Mouse (Mus musculus): ENCODE data around the gene Mcoln2. TPM values are rescaled to one million over a fixed set of nuclear protein-coding genes. Genes with fewer than 3 reads are reported as not detected.
"Not testable (repeated sequence)": the region's sequence is repeated elsewhere in the genome, so short reads cannot be mapped to it uniquely, and the experiment has no call there.

Mcoln2 gene
- polyA plus RNA-seq, 1 experiment from 2014 or later, result 0.27 TPM

DNA sequence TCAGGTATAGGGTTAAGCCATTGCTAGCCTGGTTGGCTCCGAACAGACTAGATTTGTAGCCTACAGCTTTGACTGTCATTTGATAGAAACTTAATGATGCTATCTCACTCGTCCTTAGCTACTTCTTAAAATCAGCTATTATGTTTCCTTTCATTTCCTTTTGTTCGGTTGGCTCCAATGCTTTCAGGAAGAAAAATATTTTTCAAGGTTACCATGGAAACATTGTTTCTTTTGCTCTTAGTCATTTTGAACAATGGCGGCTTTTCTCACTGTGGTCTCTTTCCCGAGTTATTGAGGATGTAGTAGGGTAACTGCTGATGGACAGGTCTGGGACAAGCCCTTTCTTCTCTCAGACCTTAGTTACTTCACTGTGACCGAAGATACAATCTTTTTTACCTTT lies 46.7 kb downstream of the Mcoln2 start:
- Histone ChIP-seq H3K9ac (no peak overlapping the region), H3K4me2 (no peak overlapping the region), H3K36me3 (no peaks in the 10 kb centered on the region), H3K27me3 (no peaks in the 10 kb centered on the region), H3K4me3 (no peak overlapping the region), H3K9me3 (no peaks in the 10 kb centered on the region), H3K4me1 (replicated peaks) (peaks cover 14% of the 10 kb centered on the region; the same call in 1 of the 2 replicates), H3K27ac (replicated peaks) (0 out of 2 replicates have a peak overlapping the region, but pooled peaks have one; percentile 1)
- ATAC-seq (ENCODE audit: low FRiP score, low read depth), result no peak
- WGBS, result 27% methylated on average over 6 of the region's 6 CpGs

DNA sequence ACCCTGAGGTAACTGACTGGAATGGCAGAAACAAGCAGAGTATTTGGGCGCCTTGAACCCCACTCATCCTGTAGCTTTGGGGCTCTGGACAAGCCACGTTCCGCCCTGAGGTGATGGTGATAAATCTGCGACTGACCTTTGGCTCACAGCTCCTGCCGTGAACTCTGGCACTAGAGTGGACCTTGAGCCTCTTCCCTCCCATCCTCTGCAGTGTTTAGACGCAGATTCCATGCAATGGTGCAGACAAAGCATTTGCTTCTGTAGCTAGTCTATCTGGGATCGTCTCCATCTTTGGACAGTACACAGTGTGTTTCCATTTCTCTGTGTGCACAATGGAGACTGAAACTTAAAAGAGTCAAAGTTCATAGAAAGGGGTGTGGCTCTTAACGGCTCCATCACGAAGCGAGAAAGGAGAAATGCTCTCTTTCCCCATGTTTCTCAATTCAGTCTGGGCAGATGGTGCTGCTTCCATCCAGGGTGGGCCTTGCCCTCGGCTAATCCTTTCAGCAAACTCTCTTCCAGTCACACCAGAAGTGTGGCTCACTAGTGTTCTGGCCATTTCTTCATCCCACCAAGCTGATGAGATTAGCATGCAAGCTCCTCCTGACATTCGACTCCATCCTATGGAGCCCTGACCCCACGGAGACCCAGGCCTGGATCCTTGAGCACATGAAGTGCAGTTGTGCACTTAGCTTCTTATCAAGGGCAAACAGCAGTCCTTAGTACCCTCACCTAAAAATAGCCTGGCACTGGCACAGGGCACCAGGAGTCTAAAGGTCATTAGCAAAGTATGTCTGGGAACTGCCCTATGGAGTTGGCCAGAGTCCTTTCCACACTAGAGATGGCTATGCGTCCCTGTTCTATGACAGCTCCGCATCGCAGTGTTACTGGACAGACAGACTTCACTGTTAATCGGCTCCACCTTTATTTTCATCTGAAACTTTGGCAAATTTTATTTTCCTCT lies 47.4 kb downstream of the Mcoln2 start:
- Histone ChIP-seq H3K9me3 (no peaks in the 10 kb centered on the region), H3K4me3 (no peak overlapping the region), H3K4me2 (no peak overlapping the region), H3K27ac (replicated peaks) (no peak overlapping the region), H3K36me3 (no peaks in the 10 kb centered on the region), H3K9ac (no peak overlapping the region), H3K4me1 (replicated peaks) (peaks cover 14% of the 10 kb centered on the region; the same call in 1 of the 2 replicates), H3K27me3 (no peaks in the 10 kb centered on the region)
- WGBS, result 75% methylated on average over 17 of the region's 17 CpGs
- no peak for ATAC-seq (ENCODE audit: low FRiP score, low read depth)

- Histone ChIP-seq H3K9me3 (no peaks in the 10 kb centered on the region), H3K27ac (replicated peaks) (no peak overlapping the region), H3K4me1 (replicated peaks) (peaks cover 14% of the 10 kb centered on the region; the same call in 1 of the 2 replicates), H3K4me2 (no peak overlapping the region), H3K27me3 (no peaks in the 10 kb centered on the region), H3K4me3 (no peak overlapping the region), H3K36me3 (no peaks in the 10 kb centered on the region), H3K9ac (no peak overlapping the region)
- WGBS, result 91% methylated on average over 12 of the region's 12 CpGs
- ATAC-seq (ENCODE audit: low FRiP score, low read depth), result no peak
Observed at GRCm38 (mm10) chr3:146197785-146198184, 48.2 kb downstream of the Mcoln2 start.

- Histone ChIP-seq H3K4me3 (no peak overlapping the region), H3K27me3 (no peaks in the 10 kb centered on the region), H3K27ac (replicated peaks) (no peak overlapping the region), H3K9ac (no peak overlapping the region), H3K4me1 (replicated peaks) (0 out of 2 replicates have a peak, but pooled peaks cover 14% of the 10 kb centered on the region), H3K36me3 (no peaks in the 10 kb centered on the region), H3K4me2 (no peak overlapping the region), H3K9me3 (no peaks in the 10 kb centered on the region)
- WGBS, result 54% methylated on average over 11 of the region's 11 CpGs
- peak; percentile 70 for ATAC-seq (ENCODE audit: low FRiP score, low read depth)
Observed at GRCm38 (mm10) chr3:146198803-146199481, 49.3 kb downstream of the Mcoln2 start.

DNA sequence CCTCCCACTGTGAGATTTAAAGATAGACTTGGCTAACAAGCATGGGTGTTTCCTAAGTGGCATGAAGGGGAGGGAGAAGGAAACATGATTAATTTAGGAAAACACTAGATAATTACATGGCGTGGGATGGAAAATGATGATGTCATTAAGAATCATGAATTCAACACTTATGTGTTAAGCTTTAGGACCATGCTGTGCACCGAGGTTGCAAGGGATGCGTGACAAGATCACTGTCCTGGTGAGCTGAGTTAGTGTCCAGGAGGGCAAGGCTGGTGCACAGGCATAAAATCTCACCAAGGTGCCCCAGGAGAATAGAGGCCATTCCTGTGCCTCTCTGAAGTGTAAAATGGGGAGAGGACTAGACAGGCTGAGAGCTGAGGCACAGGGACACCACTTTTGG lies 49.9 kb downstream of the Mcoln2 start:
- H3K4me2 ChIP-seq, result no peak overlapping the region

DNA sequence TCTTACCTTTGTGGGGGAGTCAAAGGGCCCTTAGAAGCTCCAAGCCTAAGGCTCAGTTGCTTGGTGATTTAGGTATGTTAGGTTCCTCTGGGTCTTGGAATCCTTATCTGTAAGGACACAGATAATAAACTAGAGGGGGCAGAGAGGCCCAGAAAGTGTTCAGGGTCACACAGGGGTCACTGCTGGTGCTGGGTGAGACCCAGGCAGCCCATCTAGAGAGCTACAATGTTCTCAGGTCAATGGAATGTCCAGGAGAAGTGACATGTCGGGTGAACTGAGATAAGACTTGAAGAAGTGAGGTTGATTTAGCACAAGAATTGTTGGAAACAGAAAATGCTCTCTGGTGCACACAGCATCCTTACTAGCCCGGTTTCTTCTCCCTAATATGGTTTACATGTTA lies 54.7 kb downstream of the Mcoln2 start:
- no peak overlapping the region for H3K4me3 ChIP-seq
- 80% methylated on average over 2 of the region's 2 CpGs for WGBS

More for the DNA sequence above, 49.9 kb downstream of the Mcoln2 start:
- Histone ChIP-seq H3K4me1 (replicated peaks) (0 out of 2 replicates have a peak, but pooled peaks cover 14% of the 10 kb centered on the region), H3K36me3 (no peaks in the 10 kb centered on the region), H3K27ac (replicated peaks) (no peak overlapping the region), H3K4me3 (no peak overlapping the region), H3K27me3 (no peaks in the 10 kb centered on the region), H3K9me3 (no peaks in the 10 kb centered on the region), H3K9ac (no peak overlapping the region)
- ATAC-seq (ENCODE audit: low FRiP score, low read depth), result peak; percentile 27; the same call in 1 of the 2 replicates
- 54% methylated on average over 3 of the region's 3 CpGs for WGBS

DNA sequence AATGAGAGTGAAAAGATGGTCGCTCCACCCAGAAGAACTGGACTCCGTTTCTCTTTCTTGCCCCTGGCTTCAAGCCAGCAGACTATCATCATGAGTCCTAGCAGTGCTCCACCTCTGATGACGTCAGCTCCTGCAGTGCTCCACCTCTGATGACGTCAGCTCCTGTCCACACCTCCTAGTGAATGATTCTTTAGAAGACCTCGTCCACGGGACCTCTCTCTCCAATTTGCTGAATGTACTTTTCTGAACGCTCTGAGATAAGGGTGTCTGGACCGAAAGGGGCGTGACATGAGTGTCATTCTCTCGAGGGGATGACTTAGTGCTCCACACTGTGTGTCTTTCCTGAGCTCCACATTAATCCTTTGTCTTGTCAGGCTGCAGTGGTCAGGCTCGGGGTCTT lies 55.7 kb downstream of the Mcoln2 start:
- H3K27me3 ChIP-seq, result no peaks in the 10 kb centered on the region
- H3K27ac ChIP-seq (replicated peaks), result no peak overlapping the region
- no peaks in the 10 kb centered on the region for H3K9me3 ChIP-seq
- ATAC-seq (ENCODE audit: low FRiP score, low read depth), result no peak
- no peak overlapping the region for H3K4me3 ChIP-seq
- no peak overlapping the region for H3K4me2 ChIP-seq
- no peak overlapping the region for H3K9ac ChIP-seq
- 76% methylated on average over 11 of the region's 11 CpGs for WGBS
- no peaks in the 10 kb centered on the region for H3K36me3 ChIP-seq
- no peaks in the 10 kb centered on the region for H3K4me1 ChIP-seq (replicated peaks)

More for the DNA sequence above, 54.7 kb downstream of the Mcoln2 start:
- Histone ChIP-seq H3K36me3 (no peaks in the 10 kb centered on the region), H3K27ac (replicated peaks) (no peak overlapping the region), H3K9ac (no peak overlapping the region), H3K27me3 (no peaks in the 10 kb centered on the region), H3K4me1 (replicated peaks) (no peaks in the 10 kb centered on the region), H3K9me3 (no peaks in the 10 kb centered on the region), H3K4me2 (no peak overlapping the region)
- ATAC-seq (ENCODE audit: low FRiP score, low read depth), result no peak

GRCm38 (mm10) chr3:146206635-146207034 lies 57.0 kb downstream of the Mcoln2 start:
- H3K9me3 ChIP-seq, result no peaks in the 10 kb centered on the region
- no peaks in the 10 kb centered on the region for H3K4me1 ChIP-seq (replicated peaks)
- no peak overlapping the region for H3K4me3 ChIP-seq
- no peaks in the 10 kb centered on the region for H3K36me3 ChIP-seq
- 80% methylated on average over 2 of the region's 2 CpGs for WGBS
- ATAC-seq (ENCODE audit: low FRiP score, low read depth), result no peak
- no peak overlapping the region for H3K4me2 ChIP-seq
- H3K27ac ChIP-seq (replicated peaks), result no peak overlapping the region
- H3K27me3 ChIP-seq, result no peaks in the 10 kb centered on the region
- no peak overlapping the region for H3K9ac ChIP-seq

GRCm38 (mm10) chr3:146207440-146207839 lies 57.8 kb downstream of the Mcoln2 start:
- Histone ChIP-seq H3K36me3 (no peaks in the 10 kb centered on the region), H3K4me1 (replicated peaks) (no peaks in the 10 kb centered on the region), H3K9ac (no peak overlapping the region), H3K4me3 (no peak overlapping the region), H3K4me2 (no peak overlapping the region), H3K27ac (replicated peaks) (no peak overlapping the region), H3K27me3 (no peaks in the 10 kb centered on the region), H3K9me3 (no peaks in the 10 kb centered on the region)
- WGBS, result 81% methylated on average over 2 of the region's 2 CpGs
- no peak for ATAC-seq (ENCODE audit: low FRiP score, low read depth)

DNA sequence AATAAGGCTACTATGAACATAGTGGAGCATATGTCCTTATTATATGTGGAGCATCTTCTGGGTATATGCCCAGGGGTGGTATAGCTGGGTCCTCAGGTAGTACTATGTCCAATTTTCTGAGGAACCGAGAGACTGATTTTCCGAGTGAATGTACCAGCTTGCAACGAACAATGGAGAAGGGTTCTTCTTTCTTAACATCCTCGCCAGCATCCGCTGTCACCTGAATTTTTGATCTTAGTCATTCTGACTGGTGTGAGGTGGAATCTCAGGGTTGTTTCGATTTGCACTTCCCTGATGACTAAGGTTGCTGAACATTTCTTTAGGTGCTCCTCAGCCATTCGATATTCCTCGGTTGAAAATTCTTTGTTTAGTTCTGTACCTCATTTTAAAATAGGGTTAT lies 60.1 kb downstream of the Mcoln2 start:
- not testable (repeated sequence) for H3K27me3 ChIP-seq; H3K36me3 ChIP-seq; H3K9ac ChIP-seq; H3K9me3 ChIP-seq; H3K4me3 ChIP-seq; H3K4me2 ChIP-seq; ATAC-seq (ENCODE audit: low FRiP score, low read depth); H3K27ac ChIP-seq (replicated peaks); H3K4me1 ChIP-seq (replicated peaks)
- WGBS, result 98% methylated on average over 8 of the region's 8 CpGs

- Histone ChIP-seq H3K27me3 (no peaks in the 10 kb centered on the region), H3K4me1 (replicated peaks) (no peaks in the 10 kb centered on the region), H3K9me3 (no peaks in the 10 kb centered on the region), H3K4me3 (no peak overlapping the region), H3K36me3 (no peaks in the 10 kb centered on the region), H3K4me2 (no peak overlapping the region), H3K9ac (no peak overlapping the region), H3K27ac (replicated peaks) (no peak overlapping the region)
- no peak for ATAC-seq (ENCODE audit: low FRiP score, low read depth)
- 89% methylated on average over 4 of the region's 4 CpGs for WGBS
Observed at GRCm38 (mm10) chr3:146211141-146211747, 61.6 kb downstream of the Mcoln2 start.

DNA sequence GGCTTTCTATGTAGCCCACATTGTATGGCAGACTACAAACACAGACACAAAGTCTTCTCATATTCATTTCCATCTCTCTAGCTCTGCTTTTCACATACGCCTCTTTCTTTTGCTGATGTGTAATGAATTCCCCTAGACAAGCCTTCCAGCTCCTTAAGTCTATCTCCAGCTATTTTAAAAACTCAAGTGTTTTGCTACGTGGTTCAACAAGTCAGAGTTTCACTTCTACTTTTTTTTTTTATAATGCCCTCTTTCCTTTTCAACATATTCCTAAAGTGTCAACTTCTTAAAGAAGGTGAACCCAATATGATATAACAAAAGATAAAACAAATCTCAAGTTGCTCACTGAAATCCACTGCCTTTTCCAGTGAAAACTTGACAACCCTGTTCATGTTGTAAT lies 62.3 kb downstream of the Mcoln2 start:
- H3K27ac ChIP-seq (replicated peaks), result no peak overlapping the region
- no peaks in the 10 kb centered on the region for H3K4me1 ChIP-seq (replicated peaks)
- no peak for ATAC-seq (ENCODE audit: low FRiP score, low read depth)
- H3K36me3 ChIP-seq, result no peaks in the 10 kb centered on the region
- H3K27me3 ChIP-seq, result no peaks in the 10 kb centered on the region
- no peak overlapping the region for H3K4me3 ChIP-seq
- no peak overlapping the region for H3K9ac ChIP-seq
- no peak overlapping the region for H3K4me2 ChIP-seq
- WGBS, result 90% methylated on average over 2 of the region's 2 CpGs
- no peaks in the 10 kb centered on the region for H3K9me3 ChIP-seq

All from hindbrain, embryonic 15.5 days (tissue).